1 mouse cellular context compared by ENCODE assay signal in the genomic region with DNA sequence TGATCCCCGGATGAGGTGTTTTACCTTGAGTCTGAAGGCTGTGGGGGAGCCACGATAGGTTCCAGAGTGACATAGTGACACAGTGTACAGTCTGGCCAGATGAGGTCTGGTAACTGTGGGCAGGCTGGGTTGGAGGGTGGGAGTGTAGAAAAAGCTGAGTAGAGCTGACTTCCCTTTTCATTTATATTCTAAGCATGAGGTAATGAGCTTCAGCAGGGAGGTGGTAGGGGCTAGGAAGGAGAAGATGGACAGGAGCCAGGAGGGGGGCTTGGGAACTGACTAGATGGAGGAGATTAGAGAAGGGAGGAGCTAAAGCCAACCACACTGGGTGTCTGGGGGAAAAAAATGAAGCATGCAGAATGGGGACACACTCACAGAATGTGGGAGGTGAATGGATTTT.
TF ChIP-seq lines count a peak whose summit lies in the region.

No protein-coding gene starts in this region.

TF ChIP-seq in MEL, 35 proteins besides CTCF, POLR2A, EP300 and RAD21:
- TF ChIP-seq GATA1 (IDR thresholded peaks at IDR 0.05; ENCODE audit: low read depth, low read length): peak; percentile 48; the same call in 1 of the 2 replicates
- peak; percentile 68; the same call in 1 of the 2 replicates for TF ChIP-seq ETS1 (IDR thresholded peaks at IDR 0.05; ENCODE audit: low read depth, low read length)
- TF ChIP-seq MYB (IDR thresholded peaks at IDR 0.05; ENCODE audit: low read depth, low read length): no peak
- no peak for TF ChIP-seq NELFE (IDR thresholded peaks at IDR 0.05; ENCODE audit: low read depth, low read length)
- no peak for TF ChIP-seq ZMIZ1 (IDR thresholded peaks at IDR 0.05; ENCODE audit: low read depth, low read length)
- TF ChIP-seq KAT2A (conservative IDR thresholded peaks at IDR 0.05; ENCODE audit: low read depth, low read length): no peak
TF ChIP-seq in MEL: peak in this region for 2.
